Mouse (Mus musculus): ENCODE results near the gene Atp6v0a4. TPM values are rescaled to one million over a fixed set of nuclear protein-coding genes. Genes with fewer than 3 reads are reported as not detected.

The Atp6v0a4 gene
- polyA plus RNA-seq, 1 experiment from 2014 or later: not detected

DNA sequence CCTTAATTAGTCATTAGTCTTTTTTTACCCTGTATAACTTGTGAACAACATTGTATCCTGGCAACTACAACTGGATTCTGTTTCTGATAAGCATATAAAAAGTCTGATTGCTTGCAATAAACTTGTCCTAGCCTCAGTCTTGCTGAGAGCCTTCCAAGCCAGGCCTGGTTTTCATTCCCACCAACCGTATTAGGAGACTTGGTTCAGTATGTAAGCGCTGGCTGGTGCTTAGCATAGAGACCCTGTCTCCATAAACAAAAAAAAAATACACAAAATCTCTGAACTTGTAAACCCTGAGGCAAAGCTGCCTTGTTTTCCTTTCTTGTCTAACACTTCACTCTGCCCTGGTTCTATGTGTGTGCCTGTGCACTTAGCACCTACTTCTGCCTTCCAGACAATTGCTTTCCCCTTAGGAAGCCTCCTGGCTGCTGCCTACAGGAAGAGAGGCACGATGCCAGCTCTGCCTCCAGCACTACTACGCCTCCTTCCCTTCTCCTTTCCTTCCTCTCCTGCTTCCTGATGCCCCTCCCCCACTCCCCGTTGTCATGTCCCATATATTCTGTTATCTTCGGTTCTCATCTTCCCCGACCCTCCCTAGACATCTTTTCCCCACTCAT is 92.4 kb downstream of the Atp6v0a4 start:
- no peak for ATAC-seq (replicated peaks; ENCODE audit: low FRiP score)
- Histone ChIP-seq H3K9me3 (ENCODE audit: control insufficient read depth, low read length) (no peaks in the 10 kb centered on the region), H3K4me1 (replicated peaks; ENCODE audit: control insufficient read depth, insufficient read depth, low read length) (no peaks in the 10 kb centered on the region), H3K9ac (ENCODE audit: low read length) (no peak overlapping the region), H3K4me2 (ENCODE audit: low read depth, low read length, severe bottlenecking) (no peak overlapping the region), H3K36me3 (ENCODE audit: control insufficient read depth, insufficient read depth, low read length) (no peaks in the 10 kb centered on the region), H3K27me3 (ENCODE audit: control insufficient read depth, insufficient read depth, low read length) (no peaks in the 10 kb centered on the region), H3K4me3 (ENCODE audit: low read depth, low read length) (no peak overlapping the region), H3K27ac (ENCODE audit: low read depth, low read length) (no peak overlapping the region)
- WGBS: 63% methylated on average over 7 of the region's 7 CpGs
- DNase-seq (ENCODE audit: low spot score): no peak

DNA sequence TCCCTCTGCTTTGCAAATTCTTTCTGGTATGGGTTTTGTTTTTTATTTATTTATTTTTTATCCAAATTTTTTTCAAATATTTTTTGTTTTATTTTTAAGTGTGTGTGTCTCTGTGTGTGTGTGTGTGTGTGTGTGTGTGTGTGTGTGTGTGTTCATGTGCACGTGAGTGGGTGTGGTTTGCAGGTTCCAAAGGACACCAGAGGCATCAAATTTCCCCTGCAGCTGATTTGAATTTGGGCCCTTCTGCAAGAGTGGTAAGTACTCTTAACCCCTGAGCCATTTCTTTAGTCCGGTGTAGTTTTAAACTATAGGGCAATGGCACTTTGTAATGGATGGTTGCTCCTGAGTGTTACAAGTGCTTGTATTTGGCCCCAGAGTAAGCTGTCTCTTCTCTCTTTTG is 96.2 kb downstream of the Atp6v0a4 start:
- Histone ChIP-seq H3K4me1 (replicated peaks; ENCODE audit: control insufficient read depth, insufficient read depth, low read length) (no peaks in the 10 kb centered on the region), H3K9ac (ENCODE audit: low read length) (no peak overlapping the region), H3K9me3 (ENCODE audit: control insufficient read depth, low read length) (no peaks in the 10 kb centered on the region), H3K4me3 (ENCODE audit: low read depth, low read length) (no peak overlapping the region), H3K4me2 (ENCODE audit: low read depth, low read length, severe bottlenecking) (no peak overlapping the region), H3K27me3 (ENCODE audit: control insufficient read depth, insufficient read depth, low read length) (no peaks in the 10 kb centered on the region), H3K36me3 (ENCODE audit: control insufficient read depth, insufficient read depth, low read length) (no peaks in the 10 kb centered on the region), H3K27ac (ENCODE audit: low read depth, low read length) (no peak overlapping the region)
- WGBS: 54% methylated on average over 2 of the region's 2 CpGs
- DNase-seq (ENCODE audit: low spot score) (no peak), ATAC-seq (replicated peaks; ENCODE audit: low FRiP score) (no peak)

DNA sequence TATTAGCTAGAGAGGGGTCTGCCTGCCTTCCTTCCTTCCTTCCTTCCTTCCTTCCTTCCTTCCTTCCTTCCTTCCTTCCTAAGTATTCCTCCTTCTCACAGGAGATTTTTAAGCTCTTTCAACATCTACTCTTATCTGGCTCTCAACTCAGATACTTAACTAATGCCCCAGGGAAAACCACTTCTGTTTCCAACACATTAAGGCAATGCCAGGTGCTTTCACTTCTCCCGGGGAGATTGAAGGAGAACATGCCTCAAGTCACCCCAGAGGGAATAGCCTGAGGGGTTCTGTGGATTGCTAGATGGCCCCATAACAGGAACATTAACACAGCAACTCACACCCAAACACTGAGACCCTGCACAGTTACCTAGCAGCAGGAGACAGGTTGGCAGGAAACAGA is 96.6 kb downstream of the Atp6v0a4 start:
- no peak overlapping the region for H3K27ac ChIP-seq (ENCODE audit: low read depth, low read length)
- H3K9me3 ChIP-seq (ENCODE audit: control insufficient read depth, low read length): no peaks in the 10 kb centered on the region
- H3K36me3 ChIP-seq (ENCODE audit: control insufficient read depth, insufficient read depth, low read length): no peaks in the 10 kb centered on the region
- no peaks in the 10 kb centered on the region for H3K4me1 ChIP-seq (replicated peaks; ENCODE audit: control insufficient read depth, insufficient read depth, low read length)
- H3K9ac ChIP-seq (ENCODE audit: low read length): no peak overlapping the region
- ATAC-seq (replicated peaks; ENCODE audit: low FRiP score): no peak
- no peaks in the 10 kb centered on the region for H3K27me3 ChIP-seq (ENCODE audit: control insufficient read depth, insufficient read depth, low read length)
- no peak overlapping the region for H3K4me2 ChIP-seq (ENCODE audit: low read depth, low read length, severe bottlenecking)
- WGBS: 79% methylated on average over 1 of the region's 1 CpGs
- no peak overlapping the region for H3K4me3 ChIP-seq (ENCODE audit: low read depth, low read length)
- no peak for DNase-seq (ENCODE audit: low spot score)

DNA sequence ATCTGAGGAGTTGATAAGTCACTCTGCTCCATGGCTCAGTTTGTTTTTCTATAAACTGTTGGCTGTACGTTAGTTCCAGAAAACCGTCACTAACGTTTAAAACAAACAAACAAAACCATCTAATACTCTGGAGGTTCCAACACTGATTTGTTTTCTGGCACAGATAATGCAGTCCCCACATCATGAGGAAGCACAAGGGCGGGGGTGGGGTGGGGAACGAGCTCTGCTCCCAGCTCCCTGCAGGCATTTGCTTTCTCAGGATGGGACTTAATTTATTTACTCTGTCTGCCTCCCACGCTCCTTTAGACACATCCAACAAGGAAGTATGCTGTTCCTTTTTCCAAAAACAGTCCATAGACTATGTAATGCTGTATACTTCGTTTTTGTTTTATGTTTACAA is 101.1 kb downstream of the Atp6v0a4 start:
- no peaks in the 10 kb centered on the region for H3K36me3 ChIP-seq (ENCODE audit: control insufficient read depth, insufficient read depth, low read length)
- no peaks in the 10 kb centered on the region for H3K4me1 ChIP-seq (replicated peaks; ENCODE audit: control insufficient read depth, insufficient read depth, low read length)
- no peak overlapping the region for H3K4me3 ChIP-seq (ENCODE audit: low read depth, low read length)
- WGBS: 66% methylated on average over 7 of the region's 7 CpGs
- H3K9me3 ChIP-seq (ENCODE audit: control insufficient read depth, low read length): no peaks in the 10 kb centered on the region
- no peak for ATAC-seq (replicated peaks; ENCODE audit: low FRiP score)
- no peak overlapping the region for H3K9ac ChIP-seq (ENCODE audit: low read length)
- no peak overlapping the region for H3K4me2 ChIP-seq (ENCODE audit: low read depth, low read length, severe bottlenecking)
- DNase-seq (ENCODE audit: low spot score): no peak
- no peaks in the 10 kb centered on the region for H3K27me3 ChIP-seq (ENCODE audit: control insufficient read depth, insufficient read depth, low read length)
- no peak overlapping the region for H3K27ac ChIP-seq (ENCODE audit: low read depth, low read length)

DNA sequence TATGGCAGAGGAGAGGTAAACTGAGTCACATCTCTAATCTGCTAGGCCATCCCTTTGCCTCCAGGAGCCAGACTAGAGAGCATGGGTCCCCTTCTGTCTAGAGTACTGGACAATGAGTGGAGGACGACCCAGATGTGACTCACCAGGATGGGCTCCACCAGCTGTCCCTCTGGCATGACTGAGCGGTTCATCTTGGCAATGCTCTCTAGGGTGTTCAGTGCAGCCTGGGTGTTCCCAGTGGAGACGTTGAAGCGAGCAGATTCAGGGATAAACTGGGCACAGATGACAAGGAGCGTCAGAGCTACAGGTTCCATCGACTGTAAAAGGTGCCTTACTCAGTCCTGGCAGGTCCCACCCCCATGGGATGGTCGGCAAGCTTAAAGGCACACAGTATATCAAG is 103.0 kb downstream of the Atp6v0a4 start:
- DNase-seq (ENCODE audit: low spot score) (no peak), ATAC-seq (replicated peaks; ENCODE audit: low FRiP score) (no peak)
- no peak overlapping the region for H3K27ac ChIP-seq (ENCODE audit: low read depth, low read length)
- H3K9me3 ChIP-seq (ENCODE audit: control insufficient read depth, low read length): no peaks in the 10 kb centered on the region
- H3K4me1 ChIP-seq (replicated peaks; ENCODE audit: control insufficient read depth, insufficient read depth, low read length): no peaks in the 10 kb centered on the region
- H3K4me3 ChIP-seq (ENCODE audit: low read depth, low read length): no peak overlapping the region
- WGBS: 81% methylated on average over 7 of the region's 7 CpGs
- no peak overlapping the region for H3K9ac ChIP-seq (ENCODE audit: low read length)
- no peaks in the 10 kb centered on the region for H3K27me3 ChIP-seq (ENCODE audit: control insufficient read depth, insufficient read depth, low read length)
- no peaks in the 10 kb centered on the region for H3K36me3 ChIP-seq (ENCODE audit: control insufficient read depth, insufficient read depth, low read length)
- H3K4me2 ChIP-seq (ENCODE audit: low read depth, low read length, severe bottlenecking): no peak overlapping the region

DNA sequence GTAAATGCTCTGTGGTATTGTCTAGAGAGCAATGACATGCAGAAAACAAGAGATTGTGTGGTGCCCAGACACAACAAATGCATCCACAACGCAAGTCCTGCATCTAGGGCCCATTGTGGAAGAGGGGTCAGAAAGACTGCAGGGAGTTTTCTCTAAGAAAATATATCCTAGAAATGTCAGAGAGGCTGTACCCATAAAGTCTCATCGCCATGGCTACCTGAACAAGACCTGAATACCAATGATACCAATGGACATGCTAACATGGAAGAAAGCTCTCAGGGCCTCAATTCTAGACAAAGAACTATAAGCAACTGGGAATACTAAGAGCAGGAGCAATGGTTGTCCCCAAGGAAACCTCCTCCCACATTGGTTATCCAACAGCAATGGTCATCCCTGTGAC is 111.6 kb downstream of the Atp6v0a4 start:
- Histone ChIP-seq H3K4me1 (replicated peaks; ENCODE audit: control insufficient read depth, insufficient read depth, low read length) (no peaks in the 10 kb centered on the region), H3K4me2 (ENCODE audit: low read depth, low read length, severe bottlenecking) (no peak overlapping the region), H3K4me3 (ENCODE audit: low read depth, low read length) (no peak overlapping the region), H3K27me3 (ENCODE audit: control insufficient read depth, insufficient read depth, low read length) (no peaks in the 10 kb centered on the region), H3K9me3 (ENCODE audit: control insufficient read depth, low read length) (no peaks in the 10 kb centered on the region), H3K27ac (ENCODE audit: low read depth, low read length) (no peak overlapping the region), H3K36me3 (ENCODE audit: control insufficient read depth, insufficient read depth, low read length) (no peaks in the 10 kb centered on the region), H3K9ac (ENCODE audit: low read length) (no peak overlapping the region)
- no peak for DNase-seq (ENCODE audit: low spot score)
- 82% methylated on average over 2 of the region's 2 CpGs for WGBS
- no peak for ATAC-seq (replicated peaks; ENCODE audit: low FRiP score)

DNA sequence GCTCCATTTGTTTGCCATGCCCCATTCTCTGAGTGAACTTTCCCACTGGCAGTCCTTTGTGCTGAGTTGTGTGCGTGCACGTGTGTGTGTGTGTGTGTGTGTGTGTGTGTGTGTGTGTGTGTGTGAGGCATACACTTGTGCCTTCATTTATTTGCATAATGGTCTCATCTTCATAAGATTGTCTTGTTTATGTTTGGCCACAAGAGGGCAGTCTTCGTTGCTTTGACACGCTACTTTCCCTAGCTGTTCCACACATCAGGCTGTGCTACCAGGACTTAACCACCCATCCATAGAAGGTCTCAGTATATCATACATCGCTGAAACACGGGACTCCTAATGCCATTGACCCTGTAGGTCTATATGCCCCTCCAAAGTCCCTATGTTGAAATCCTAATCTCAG is 116.9 kb downstream of the Atp6v0a4 start:
- 9% methylated on average over 6 of the region's 6 CpGs for WGBS
- H3K9ac ChIP-seq (ENCODE audit: low read length): no peak overlapping the region

More for the DNA sequence above, 116.9 kb downstream of the Atp6v0a4 start:
- DNase-seq (ENCODE audit: low spot score) (peak; percentile 63), ATAC-seq (replicated peaks; ENCODE audit: low FRiP score) (peak; percentile 61)
- no peak overlapping the region for H3K4me2 ChIP-seq (ENCODE audit: low read depth, low read length, severe bottlenecking)
- no peaks in the 10 kb centered on the region for H3K4me1 ChIP-seq (replicated peaks; ENCODE audit: control insufficient read depth, insufficient read depth, low read length)
- H3K27ac ChIP-seq (ENCODE audit: low read depth, low read length): no peak overlapping the region
- no peaks in the 10 kb centered on the region for H3K36me3 ChIP-seq (ENCODE audit: control insufficient read depth, insufficient read depth, low read length)
- H3K4me3 ChIP-seq (ENCODE audit: low read depth, low read length): no peak overlapping the region
- H3K9me3 ChIP-seq (ENCODE audit: control insufficient read depth, low read length): no peaks in the 10 kb centered on the region
- H3K27me3 ChIP-seq (ENCODE audit: control insufficient read depth, insufficient read depth, low read length): no peaks in the 10 kb centered on the region

Other genes with a start within 250 kb of the Atp6v0a4 start
- gene Svopl, start 77.6 kb downstream of the Atp6v0a4 start, polyA plus RNA-seq (2014; fragmentation: Nextera tagmentation; extraction: Ambion mirVana): 0.63 and 0.94 TPM in 2 replicates
- not detected in 2 replicates for gene Tmem213, start 15.3 kb downstream of the Atp6v0a4 start, polyA plus RNA-seq (2014; fragmentation: Nextera tagmentation; extraction: Ambion mirVana)
- 13.4 and 15.0 TPM in 2 replicates for gene D630045J12Rik, start 129.4 kb upstream of the Atp6v0a4 start, polyA plus RNA-seq (2014; fragmentation: Nextera tagmentation; extraction: Ambion mirVana)
- 15.8 and 16.4 TPM in 2 replicates for gene Zc3hav1l, start 174.7 kb upstream of the Atp6v0a4 start, polyA plus RNA-seq (2014; fragmentation: Nextera tagmentation; extraction: Ambion mirVana)
- 1.5 and 1.7 TPM in 2 replicates for gene Zc3hav1, start 230.0 kb upstream of the Atp6v0a4 start, polyA plus RNA-seq (2014; fragmentation: Nextera tagmentation; extraction: Ambion mirVana)